Mouse (Mus musculus): ENCODE measurements at regions not wholly inside any gene's neighbourhood (a gene's known extent, or its start where the extent isn't known, plus 50 kb on each side); places are given as distances from the start of the nearest gene placed in this dataset.
"Not testable (repeated sequence)": the region's sequence is repeated elsewhere in the genome, so short reads cannot be mapped to it uniquely, and the experiment has no call there.

- no peak overlapping the region for H3K4me3 ChIP-seq (ENCODE audit: insufficient read depth, low read depth, low read length)
- no peak overlapping the region for H3K27ac ChIP-seq (ENCODE audit: insufficient read depth, low read depth, low read length)
- TF ChIP-seq POLR2A (IDR thresholded peaks at IDR 0.05; ENCODE audit: insufficient read depth, low read depth, low read length) (no peak), CTCF (IDR thresholded peaks at IDR 0.05; ENCODE audit: insufficient read depth, low read depth, low read length) (no peak)
- WGBS = 93% methylated on average over 2 of the region's 2 CpGs
- no peaks in the 10 kb centered on the region for H3K4me1 ChIP-seq (ENCODE audit: control insufficient read depth, insufficient read depth, low read length)
Observed at GRCm38 (mm10) chr3:82290373-82290772, 67.5 kb upstream of the Map9 start.

- no peak overlapping the region for H3K27ac ChIP-seq (ENCODE audit: insufficient read depth, low read depth, low read length)
- TF ChIP-seq CTCF (IDR thresholded peaks at IDR 0.05; ENCODE audit: insufficient read depth, low read depth, low read length) (no peak), POLR2A (IDR thresholded peaks at IDR 0.05; ENCODE audit: insufficient read depth, low read depth, low read length) (no peak)
- H3K4me3 ChIP-seq (ENCODE audit: insufficient read depth, low read depth, low read length) = no peak overlapping the region
- WGBS = 72% methylated on average over 6 of the region's 6 CpGs
- no peaks in the 10 kb centered on the region for H3K4me1 ChIP-seq (ENCODE audit: control insufficient read depth, insufficient read depth, low read length)
Observed at GRCm38 (mm10) chr3:82288996-82289395, 68.8 kb upstream of the Map9 start.

GRCm38 (mm10) chr3:82276977-82277714 lies 80.7 kb upstream of the Map9 start:
- TF ChIP-seq CTCF (IDR thresholded peaks at IDR 0.05; ENCODE audit: insufficient read depth, low read depth, low read length) = no peak
- no peak for TF ChIP-seq POLR2A (IDR thresholded peaks at IDR 0.05; ENCODE audit: insufficient read depth, low read depth, low read length)
- Histone ChIP-seq H3K4me3 (ENCODE audit: insufficient read depth, low read depth, low read length) (no peak overlapping the region), H3K27ac (ENCODE audit: insufficient read depth, low read depth, low read length) (no peak overlapping the region), H3K4me1 (ENCODE audit: control insufficient read depth, insufficient read depth, low read length) (peaks cover 2% of the 10 kb centered on the region; the same call in 1 of the 2 replicates)

- Histone ChIP-seq H3K4me1 (ENCODE audit: control insufficient read depth, insufficient read depth, low read length) (peaks cover 2% of the 10 kb centered on the region; the same call in 1 of the 2 replicates), H3K27ac (ENCODE audit: insufficient read depth, low read depth, low read length) (peak overlapping the region; percentile 46), H3K4me3 (ENCODE audit: insufficient read depth, low read depth, low read length) (no peak overlapping the region)
- TF ChIP-seq CTCF (IDR thresholded peaks at IDR 0.05; ENCODE audit: insufficient read depth, low read depth, low read length) (no peak), POLR2A (IDR thresholded peaks at IDR 0.05; ENCODE audit: insufficient read depth, low read depth, low read length) (no peak)
- WGBS = 27% methylated on average over 4 of the region's 4 CpGs
Observed at GRCm38 (mm10) chr3:82275822-82276203, 82.0 kb upstream of the Map9 start.

GRCm38 (mm10) chr3:82274945-82275821 lies 82.7 kb upstream of the Map9 start:
- 23% methylated on average over 7 of the region's 7 CpGs for WGBS
- peak overlapping the region; percentile 95 for H3K27ac ChIP-seq (ENCODE audit: insufficient read depth, low read depth, low read length)
- H3K4me3 ChIP-seq (ENCODE audit: insufficient read depth, low read depth, low read length) = no peak overlapping the region
- TF ChIP-seq POLR2A (IDR thresholded peaks at IDR 0.05; ENCODE audit: insufficient read depth, low read depth, low read length) = no peak
- no peak for TF ChIP-seq CTCF (IDR thresholded peaks at IDR 0.05; ENCODE audit: insufficient read depth, low read depth, low read length)
- peaks cover 2% of the 10 kb centered on the region; the same call in 1 of the 2 replicates for H3K4me1 ChIP-seq (ENCODE audit: control insufficient read depth, insufficient read depth, low read length)

- WGBS = 33% methylated on average over 6 of the region's 6 CpGs
- Histone ChIP-seq H3K27ac (ENCODE audit: insufficient read depth, low read depth, low read length) (peak overlapping the region; percentile 95), H3K4me3 (ENCODE audit: insufficient read depth, low read depth, low read length) (no peak overlapping the region), H3K4me1 (ENCODE audit: control insufficient read depth, insufficient read depth, low read length) (peaks cover 2% of the 10 kb centered on the region; the same call in 1 of the 2 replicates)
- TF ChIP-seq CTCF (IDR thresholded peaks at IDR 0.05; ENCODE audit: insufficient read depth, low read depth, low read length) = no peak
- no peak for TF ChIP-seq POLR2A (IDR thresholded peaks at IDR 0.05; ENCODE audit: insufficient read depth, low read depth, low read length)
Observed at GRCm38 (mm10) chr3:82274196-82274937, 83.5 kb upstream of the Map9 start.

GRCm38 (mm10) chr3:82273511-82273910 lies 84.3 kb upstream of the Map9 start:
- H3K4me1 ChIP-seq (ENCODE audit: control insufficient read depth, insufficient read depth, low read length); H3K4me3 ChIP-seq (ENCODE audit: insufficient read depth, low read depth, low read length); H3K27ac ChIP-seq (ENCODE audit: insufficient read depth, low read depth, low read length): not testable (repeated sequence)
- WGBS = 87% methylated on average over 2 of the region's 2 CpGs

- 50% methylated on average over 1 of the region's 1 CpGs for WGBS
- TF ChIP-seq POLR2A (IDR thresholded peaks at IDR 0.05; ENCODE audit: insufficient read depth, low read depth, low read length) (no peak), CTCF (IDR thresholded peaks at IDR 0.05; ENCODE audit: insufficient read depth, low read depth, low read length) (no peak)
- H3K4me3 ChIP-seq (ENCODE audit: insufficient read depth, low read depth, low read length) = no peak overlapping the region
- H3K4me1 ChIP-seq (ENCODE audit: control insufficient read depth, insufficient read depth, low read length) = peaks cover 2% of the 10 kb centered on the region; the same call in 1 of the 2 replicates
- H3K27ac ChIP-seq (ENCODE audit: insufficient read depth, low read depth, low read length) = no peak overlapping the region
Observed at GRCm38 (mm10) chr3:82271965-82272364, 85.9 kb upstream of the Map9 start.

Measured in olfactory bulb, adult 2 months (tissue).